Mouse (Mus musculus) midbrain, embryonic 13.5 days (tissue): ENCODE data around the gene Card19. TPM values are rescaled to one million over a fixed set of nuclear protein-coding genes. Genes with fewer than 3 reads are reported as not detected.

ENCODE experiments used
- ATAC-seq: fragments of 200-750 bp; cut with Nextera tagmentation; 2 replicates; pipeline ENCODE4 v1.8.0; 2017; ENCODE audit warnings: mild to moderate bottlenecking, moderate TSS enrichment, moderate library complexity
- H3K27ac ChIP-seq: fragments of 300-500 bp; sonication (generic); 2 replicates; pipeline ENCODE4 v1.5.1; 2015; ENCODE audit warnings: inconsistent platforms, mild to moderate bottlenecking, moderate library complexity
- H3K27me3 ChIP-seq: fragments of 300-500 bp; sonication (generic); 2 replicates; pipeline ENCODE4 v1.6.1; 2015; ENCODE audit warnings: mild to moderate bottlenecking, inconsistent platforms
- H3K36me3 ChIP-seq: fragments of 300-500 bp; sonication (generic); 2 replicates; pipeline ENCODE4 v1.6.1; 2015; ENCODE audit warnings: mild to moderate bottlenecking, inconsistent platforms
- H3K4me1 ChIP-seq: fragments of 300-500 bp; sonication (generic); replicated peaks from 2 replicates; pipeline ENCODE4 v1.6.1; 2015; ENCODE audit warnings: inconsistent platforms
- H3K4me2 ChIP-seq: fragments of 300-500 bp; sonication (generic); replicated peaks from 2 replicates; pipeline ENCODE4 v1.6.1; 2015; ENCODE audit warnings: moderate library complexity, mild to moderate bottlenecking, inconsistent platforms
- H3K4me3 ChIP-seq: fragments of 300-500 bp; sonication (generic); replicated peaks from 2 replicates; pipeline ENCODE4 v1.5.1; 2015; ENCODE audit warnings: mild to moderate bottlenecking, inconsistent platforms
- H3K9ac ChIP-seq: fragments of 300-500 bp; sonication (generic); replicated peaks from 2 replicates; pipeline ENCODE4 v1.6.1; 2015; ENCODE audit warnings: mild to moderate bottlenecking, inconsistent platforms
- H3K9me3 ChIP-seq: fragments of 300-500 bp; sonication (generic); 2 replicates; pipeline ENCODE4 v1.6.1; 2016; ENCODE audit warnings: mild to moderate bottlenecking, inconsistent platforms
- WGBS: fragments of 180-500 bp; shearing (Covaris S2); methylation state at CpG from one replicate; pipeline ENCODE4 v1.1.7; 2015; 5-methylcytosine and 5-hydroxymethylcytosine counted together
- polyA plus RNA-seq: library from polyadenylated mRNA; unstranded; fragments of >200 nt; fragmentation: Nextera tagmentation; extraction: Ambion mirVana; gene quantifications from 2 replicates; pipeline ENCODE4 v1.2.1, GENCODE M21; 2015

The Card19 gene
- polyA plus RNA-seq, 1 experiment from 2014 or later: 18.9 TPM

- no peak overlapping the region for H3K4me2 ChIP-seq
- 83% methylated on average over 10 of the region's 10 CpGs for WGBS
- no peaks in the 10 kb centered on the region for H3K4me1 ChIP-seq
- ATAC-seq: no peak
- no peak overlapping the region for H3K27ac ChIP-seq
- H3K36me3 ChIP-seq: no peaks in the 10 kb centered on the region
- H3K4me3 ChIP-seq: no peak overlapping the region
- H3K9ac ChIP-seq: no peak overlapping the region
- H3K9me3 ChIP-seq: no peaks in the 10 kb centered on the region
- H3K27me3 ChIP-seq: no peaks in the 10 kb centered on the region
Measured at GRCm38 (mm10) chr13:49158040-49158713, 57.7 kb downstream of the Card19 start.

- Histone ChIP-seq H3K4me3 (no peak overlapping the region), H3K4me1 (no peaks in the 10 kb centered on the region), H3K9me3 (no peaks in the 10 kb centered on the region), H3K27me3 (no peaks in the 10 kb centered on the region), H3K9ac (no peak overlapping the region), H3K27ac (no peak overlapping the region), H3K36me3 (no peaks in the 10 kb centered on the region), H3K4me2 (no peak overlapping the region)
- ATAC-seq: no peak
- 72% methylated on average over 4 of the region's 4 CpGs for WGBS
Measured at GRCm38 (mm10) chr13:49156645-49157044, 59.2 kb downstream of the Card19 start.

GRCm38 (mm10) chr13:49154621-49155020 lies 61.2 kb downstream of the Card19 start:
- no peaks in the 10 kb centered on the region for H3K9me3 ChIP-seq
- H3K27me3 ChIP-seq: 0 out of 2 replicates have a peak, but pooled peaks cover 8% of the 10 kb centered on the region
- no peak overlapping the region for H3K9ac ChIP-seq
- no peak overlapping the region for H3K4me2 ChIP-seq
- no peak overlapping the region for H3K4me3 ChIP-seq
- no peak for ATAC-seq
- 69% methylated on average over 7 of the region's 7 CpGs for WGBS
- no peak overlapping the region for H3K27ac ChIP-seq
- H3K4me1 ChIP-seq: no peaks in the 10 kb centered on the region
- H3K36me3 ChIP-seq: no peaks in the 10 kb centered on the region

- Histone ChIP-seq H3K36me3 (no peaks in the 10 kb centered on the region), H3K27ac (no peak overlapping the region), H3K4me2 (no peak overlapping the region), H3K9me3 (no peaks in the 10 kb centered on the region), H3K9ac (no peak overlapping the region), H3K27me3 (peaks cover 14% of the 10 kb centered on the region; the same call in 1 of the 2 replicates), H3K4me1 (no peaks in the 10 kb centered on the region), H3K4me3 (no peak overlapping the region)
- ATAC-seq: no peak
- WGBS: 77% methylated on average over 10 of the region's 10 CpGs
Measured at GRCm38 (mm10) chr13:49154028-49154427, 61.8 kb downstream of the Card19 start.

Other genes starting within 250 kb of the Card19 start
- 11.5 and 12.2 TPM in 2 replicates for gene Fam120a, start 248.0 kb downstream of the Card19 start, polyA plus RNA-seq
- 19.3 and 21.0 TPM in 2 replicates for gene Wnk2, start 68.0 kb downstream of the Card19 start, polyA plus RNA-seq
- gene Ninj1, start 28.6 kb downstream of the Card19 start, polyA plus RNA-seq: 12.6 and 14.6 TPM in 2 replicates
- 0.94 and 1.5 TPM in 2 replicates for gene Susd3, start 32.7 kb upstream of the Card19 start, polyA plus RNA-seq
- gene Fgd3, start 104.3 kb upstream of the Card19 start, polyA plus RNA-seq: 1.8 TPM in 2 replicates
- 24.0 and 26.6 TPM in 2 replicates for gene Bicd2, start 125.5 kb upstream of the Card19 start, polyA plus RNA-seq
- 14.2 and 14.9 TPM in 2 replicates for gene Ippk, start 205.2 kb upstream of the Card19 start, polyA plus RNA-seq